Mouse (Mus musculus) testis, adult 2 months (tissue): Measurements from ENCODE around the gene Scg5. TPM values are rescaled to one million over a fixed set of nuclear protein-coding genes. Genes with fewer than 3 reads are reported as not detected.

Experiments used
- H3K27ac ChIP-seq: fragments of 200-500 bp; 2 replicates; pipeline ENCODE4 v1.5.1; 2012; ENCODE audit warnings: low read depth, low read length; ENCODE audit not compliant: control insufficient read depth, insufficient read depth
- H3K27me3 ChIP-seq: fragments of 200-500 bp; 2 replicates; pipeline ENCODE4 v1.6.1; 2012; ENCODE audit warnings: mild to moderate bottlenecking, low read length, moderate library complexity; ENCODE audit not compliant: control insufficient read depth, insufficient read depth
- H3K36me3 ChIP-seq: fragments of 200-500 bp; 2 replicates; pipeline ENCODE4 v1.6.1; 2012; ENCODE audit warnings: mild to moderate bottlenecking, low read length; ENCODE audit not compliant: control insufficient read depth, insufficient read depth
- H3K4me1 ChIP-seq: fragments of 200-500 bp; 2 replicates; pipeline ENCODE4 v1.6.1; 2012; ENCODE audit warnings: low read length; ENCODE audit not compliant: control insufficient read depth, insufficient read depth
- H3K4me3 ChIP-seq: fragments of 200-500 bp; 2 replicates; pipeline ENCODE4 v1.5.1; 2012; ENCODE audit warnings: low read depth, mild to moderate bottlenecking, low read length, moderate library complexity, mixed read lengths; ENCODE audit not compliant: control insufficient read depth
- CTCF ChIP-seq: fragments of 200-500 bp; IDR thresholded peaks from 2 replicates; pipeline ENCODE4 v1.5.1; 2012; ENCODE audit warnings: low read depth, mild to moderate bottlenecking, inconsistent platforms, low read length, moderate library complexity; ENCODE audit not compliant: control insufficient read depth, insufficient read depth, insufficient replicate concordance
- POLR2A ChIP-seq: fragments of 200-500 bp; IDR thresholded peaks from 2 replicates; pipeline ENCODE4 v1.6.1; 2012; ENCODE audit warnings: low read depth, mild to moderate bottlenecking, inconsistent platforms, low read length, moderate library complexity; ENCODE audit not compliant: control insufficient read depth
- polyA plus RNA-seq: library from polyadenylated mRNA; depleted of rRNA; stranded (reverse); fragments of >200 nt; gene quantifications from 2 replicates; pipeline ENCODE4 v1.2.3, GENCODE M21; 2012

Gene Scg5
- polyA plus RNA-seq, 1 experiment = 1.0 TPM

DNA sequence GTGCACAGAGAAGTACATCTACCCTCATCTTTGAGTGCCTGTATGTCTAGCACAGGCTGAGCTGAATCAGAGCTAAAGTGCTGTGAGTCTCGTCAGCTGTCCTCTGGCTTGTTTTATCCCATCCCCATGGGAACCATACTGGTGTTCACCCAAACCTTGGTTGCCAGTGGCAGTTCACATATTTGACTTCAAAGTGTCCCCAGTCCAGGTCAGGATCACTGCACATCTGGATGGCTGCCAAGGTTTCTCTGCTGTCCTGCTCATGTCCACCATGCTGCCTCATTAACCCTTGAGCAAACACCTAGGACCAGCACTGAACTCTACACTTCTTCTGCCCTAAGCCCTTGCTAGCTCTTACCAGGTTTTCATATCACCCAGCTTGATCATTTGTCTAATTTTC, 63.0 kb downstream of the Scg5 start:
- no peaks in the 10 kb centered on the region for H3K36me3 ChIP-seq
- H3K27me3 ChIP-seq = no peaks in the 10 kb centered on the region
- H3K4me1 ChIP-seq = no peaks in the 10 kb centered on the region
- no peak for TF ChIP-seq CTCF
- TF ChIP-seq POLR2A = no peak
- no peak overlapping the region for H3K27ac ChIP-seq
- no peak overlapping the region for H3K4me3 ChIP-seq

DNA sequence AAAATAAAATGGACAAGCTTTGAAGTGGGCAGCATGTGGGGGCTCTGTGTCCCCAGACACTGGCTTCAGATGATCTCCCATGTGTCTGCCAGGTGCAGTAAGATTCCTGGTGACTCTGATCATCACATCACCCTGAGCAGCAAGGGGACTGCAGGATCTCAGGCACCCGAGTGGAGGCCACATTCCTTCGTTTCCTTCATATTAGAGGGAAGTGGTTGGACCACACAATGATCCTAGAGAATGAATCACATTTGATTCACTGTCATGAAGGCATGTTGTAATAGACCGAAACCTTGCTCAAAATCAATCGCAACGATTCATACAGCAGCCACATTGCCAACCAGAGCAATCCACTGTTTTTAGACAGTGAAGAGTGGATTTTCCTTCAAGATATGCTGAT, 64.0 kb downstream of the Scg5 start:
- no peaks in the 10 kb centered on the region for H3K36me3 ChIP-seq
- TF ChIP-seq CTCF = no peak
- no peak for TF ChIP-seq POLR2A
- no peaks in the 10 kb centered on the region for H3K4me1 ChIP-seq
- no peak overlapping the region for H3K27ac ChIP-seq
- no peak overlapping the region for H3K4me3 ChIP-seq
- H3K27me3 ChIP-seq = no peaks in the 10 kb centered on the region

DNA sequence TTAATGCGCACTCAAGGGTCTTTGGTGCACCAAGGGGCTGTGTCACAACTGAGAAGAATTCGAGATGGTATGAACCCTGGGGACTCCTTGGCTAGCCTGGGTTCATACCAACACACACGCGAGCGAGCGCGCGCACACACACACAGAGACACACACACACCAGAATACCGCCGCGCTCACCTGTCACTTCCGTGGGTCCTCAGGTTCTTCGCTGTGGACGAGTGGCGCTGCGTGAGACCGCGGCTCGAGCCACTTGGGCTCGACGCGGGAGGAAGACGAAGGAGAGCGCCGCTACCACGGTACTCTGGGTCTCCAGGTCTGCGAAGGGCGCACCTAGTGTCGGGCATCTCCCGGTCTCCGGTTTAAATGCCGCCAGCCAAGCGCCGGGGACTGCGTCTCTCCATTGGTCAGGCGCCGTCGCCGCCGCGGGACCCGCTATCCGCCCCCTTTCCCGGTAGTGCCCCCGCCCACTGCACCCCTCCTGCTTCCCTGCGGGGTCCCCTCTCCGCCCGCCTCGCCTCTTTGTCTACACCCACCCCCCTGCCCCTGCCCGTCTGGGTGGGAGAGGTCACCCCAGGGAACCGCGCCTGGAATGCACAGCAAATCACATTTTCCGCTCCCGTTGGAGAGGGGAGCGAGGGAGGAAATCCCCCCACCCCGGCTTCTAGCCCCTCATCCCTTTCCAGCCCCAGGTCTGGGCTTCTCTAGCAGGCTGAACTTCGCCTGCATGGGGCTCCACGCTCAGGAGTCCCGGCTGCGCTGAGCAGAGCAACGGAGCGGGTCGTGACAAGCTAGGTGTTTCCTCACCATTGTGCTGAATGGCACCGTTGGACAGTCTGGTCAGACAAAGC, 70.4 kb downstream of the Scg5 start, which contains the start of gene Grem1:
TSS of gene Grem1 (minus strand) at position 336 of the 851 bp plus-strand sequence.
- H3K27me3 ChIP-seq = 0 out of 2 replicates have a peak, but pooled peaks cover 2% of the 10 kb centered on the region
- H3K36me3 ChIP-seq = no peaks in the 10 kb centered on the region
- no peak within 1 kb of the TSS; the same call in 1 of the 2 replicates for H3K4me3 ChIP-seq
- peaks cover 9% of the 10 kb centered on the region; the same call in 1 of the 2 replicates for H3K4me1 ChIP-seq
- no peak within 1 kb of the TSS for H3K27ac ChIP-seq
- TF ChIP-seq POLR2A (no peak), CTCF (no peak)

DNA sequence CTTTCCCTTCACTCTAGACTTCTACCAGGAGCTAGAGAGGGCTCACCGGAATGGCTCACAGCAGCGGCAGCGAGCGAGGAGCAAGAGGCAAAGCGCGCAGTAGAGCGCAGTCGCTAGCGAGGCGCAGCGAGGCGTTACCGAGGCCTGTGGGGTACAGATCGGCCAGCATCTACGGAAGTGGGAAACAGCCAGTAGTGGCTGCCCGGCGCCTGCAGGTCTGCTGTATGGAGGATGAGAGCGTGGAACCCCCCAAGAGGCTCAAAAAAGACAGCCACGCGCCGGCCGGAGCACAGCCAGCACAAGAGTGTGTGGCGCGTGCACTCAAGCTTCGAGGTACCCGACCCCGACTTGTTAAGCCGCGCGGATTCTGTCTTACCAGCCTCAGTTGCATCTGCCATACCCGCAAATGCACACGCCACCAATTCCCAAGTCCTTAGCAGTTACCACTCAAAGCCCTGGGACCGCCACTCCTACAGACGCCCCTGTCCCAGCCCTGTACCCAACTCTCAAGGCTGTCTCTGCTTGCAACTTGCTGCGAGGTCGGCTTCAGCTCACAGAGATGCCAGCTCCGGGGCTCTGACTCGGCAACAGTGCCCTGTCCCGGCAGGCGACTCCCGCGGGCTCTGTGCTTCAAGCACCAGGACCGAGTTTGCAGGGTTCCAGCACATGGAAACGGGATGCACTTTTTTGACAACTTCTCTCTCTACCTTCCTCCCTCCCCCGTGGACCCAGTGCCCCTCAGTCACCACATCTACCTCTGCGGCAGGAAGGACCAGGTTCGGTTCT, 71.2 kb downstream of the Scg5 start:
- Histone ChIP-seq H3K27ac (no peak overlapping the region), H3K4me3 (no peak overlapping the region; the same call in 1 of the 2 replicates), H3K27me3 (0 out of 2 replicates have a peak, but pooled peaks cover 2% of the 10 kb centered on the region), H3K4me1 (peaks cover 9% of the 10 kb centered on the region; the same call in 1 of the 2 replicates), H3K36me3 (no peaks in the 10 kb centered on the region)
- TF ChIP-seq CTCF = no peak

DNA sequence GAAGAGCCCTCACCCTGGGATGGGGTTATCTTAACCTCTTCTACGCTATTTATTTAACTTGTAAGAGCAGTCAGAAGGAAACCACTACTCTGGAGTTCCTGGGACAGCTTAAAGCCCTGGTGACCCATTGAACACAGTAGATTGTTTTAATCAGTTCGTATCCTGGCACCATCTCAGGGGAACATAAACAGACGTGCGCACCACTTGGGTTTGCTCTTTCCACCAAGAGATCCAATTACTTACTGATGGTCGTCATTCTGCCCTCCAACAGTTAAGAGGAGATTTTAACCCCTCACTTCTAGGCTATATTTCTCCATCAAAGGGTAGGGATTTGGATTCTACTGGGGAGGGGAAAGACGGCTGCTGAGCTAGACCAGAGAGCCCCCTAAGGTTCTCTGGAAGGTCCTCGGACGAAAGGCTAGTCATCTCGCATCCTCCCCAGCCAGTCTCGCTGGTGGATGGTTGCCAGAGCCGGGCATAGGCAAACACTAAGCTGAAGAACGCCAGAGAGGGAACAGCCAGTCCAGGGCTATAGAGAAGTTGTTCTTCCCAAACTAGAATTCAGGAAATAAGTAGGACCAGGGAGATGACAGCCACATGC, 71.9 kb downstream of the Scg5 start:
- H3K27me3 ChIP-seq = 0 out of 2 replicates have a peak, but pooled peaks cover 2% of the 10 kb centered on the region
- TF ChIP-seq POLR2A = no peak
- no peak for TF ChIP-seq CTCF

DNA sequence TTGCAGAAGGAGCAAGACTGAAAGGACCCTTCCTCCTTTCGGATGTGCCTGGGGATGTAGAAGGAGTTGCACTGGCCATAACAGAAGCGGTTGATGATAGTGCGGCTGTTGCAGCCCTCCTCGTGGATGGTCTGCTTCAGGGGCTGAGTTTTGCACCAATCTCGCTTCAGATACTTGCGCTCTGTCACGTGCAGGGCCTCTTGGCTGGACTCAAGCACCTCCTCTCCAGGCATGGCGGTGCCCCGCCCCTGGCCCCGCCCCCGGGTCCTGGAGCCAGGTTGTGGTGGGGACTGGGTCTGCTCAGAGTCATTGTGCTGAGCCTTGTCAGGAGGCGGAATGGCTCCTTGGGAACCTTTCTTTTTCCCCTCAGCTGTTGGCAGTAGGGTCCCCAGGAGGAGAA, 79.2 kb downstream of the Scg5 start:
- peaks cover 8% of the 10 kb centered on the region for H3K4me1 ChIP-seq
- TF ChIP-seq CTCF (no peak), POLR2A (no peak)
- no peaks in the 10 kb centered on the region for H3K36me3 ChIP-seq
- H3K27ac ChIP-seq = no peak overlapping the region
- no peaks in the 10 kb centered on the region for H3K27me3 ChIP-seq
- peak overlapping the region; percentile 31 for H3K4me3 ChIP-seq

More for the DNA sequence above, 71.9 kb downstream of the Scg5 start:
- Histone ChIP-seq H3K27ac (no peak overlapping the region), H3K4me1 (peaks cover 9% of the 10 kb centered on the region; the same call in 1 of the 2 replicates), H3K36me3 (no peaks in the 10 kb centered on the region), H3K4me3 (no peak overlapping the region)

DNA sequence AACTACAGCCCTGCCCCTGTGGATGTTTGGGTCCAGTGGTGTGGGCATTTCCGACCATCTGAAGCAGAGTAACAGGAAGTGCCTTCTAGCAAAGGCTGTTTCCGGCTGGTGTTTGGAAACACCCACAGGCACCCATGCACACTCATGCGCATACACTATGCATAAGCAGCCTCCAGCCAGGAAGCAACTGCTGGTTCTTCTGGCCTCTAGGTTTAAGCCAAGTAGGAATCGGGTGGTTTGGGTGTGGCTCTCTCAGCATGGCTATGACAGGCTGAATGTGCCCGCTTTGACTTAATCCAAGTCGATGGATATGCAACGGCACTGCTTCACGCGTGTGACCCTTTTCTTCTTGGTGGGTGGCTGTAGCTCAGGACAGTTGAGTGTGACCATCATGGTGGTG, 79.6 kb downstream of the Scg5 start:
- Histone ChIP-seq H3K27ac (no peak overlapping the region), H3K4me3 (peak overlapping the region; percentile 31), H3K4me1 (peaks cover 8% of the 10 kb centered on the region), H3K27me3 (no peaks in the 10 kb centered on the region), H3K36me3 (no peaks in the 10 kb centered on the region)
- no peak for TF ChIP-seq CTCF
- no peak for TF ChIP-seq POLR2A
